In the genomic region with DNA sequence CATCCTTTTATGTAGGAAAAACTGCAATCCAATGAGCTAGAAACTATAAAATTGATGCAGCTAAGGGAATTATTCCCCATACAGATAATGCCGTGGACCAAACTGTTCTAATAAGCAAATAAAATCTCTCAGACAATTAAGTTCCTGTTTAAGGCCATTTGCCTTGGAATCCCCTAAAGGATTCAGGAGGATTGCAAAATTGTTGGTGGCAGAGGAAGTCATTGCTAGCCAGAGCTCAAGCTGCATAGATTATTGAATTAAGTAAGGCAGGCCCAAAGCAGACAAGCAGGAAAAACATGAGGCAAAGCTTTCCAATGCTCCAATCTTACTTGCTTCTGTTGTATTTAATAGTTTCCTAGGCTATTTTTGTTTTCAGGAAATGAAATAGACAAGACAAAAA, we compare ENCODE assay signal across 27 mouse cellular contexts.
A peak's percentile ranks its signal among the peaks of the same experiment; 100 is the strongest.
DNase-seq lines count a peak whose midpoint lies in the region; ATAC-seq and TF ChIP-seq lines count a peak whose summit lies in the region.
"Had no signal": no experiment of that assay in that cellular context is flagged by ENCODE, and none has a peak within 500 bp of the region (broad histone marks: within the 10 kb centered on the region; RNA-seq: fewer than 3 reads in every experiment).

No protein-coding gene starts in this region.

- 76% methylated on average over 1 of the region's 1 CpGs for WGBS in heart, embryonic 11.5 days (ENCODE audit: insufficient replicate concordance)
- WGBS in forebrain, embryonic 11.5 days: 76% methylated on average over 1 of the region's 1 CpGs

- no peak overlapping the region for H3K4me2 ChIP-seq in heart, embryonic 11.5 days
- no peak overlapping the region for H3K4me2 ChIP-seq in forebrain, embryonic 11.5 days (ENCODE audit: low read depth, low read length, severe bottlenecking)
- H3K4me2 ChIP-seq: embryonic facial prominence, embryonic 12.5 days; embryonic facial prominence, embryonic 15.5 days; forebrain, embryonic 13.5 days; heart, embryonic 13.5 days had no signal

- H3K9ac ChIP-seq in heart, embryonic 11.5 days (ENCODE audit: low read depth, low read length): no peak overlapping the region
- H3K9ac ChIP-seq in forebrain, embryonic 11.5 days (ENCODE audit: low read length): no peak overlapping the region
- H3K9ac ChIP-seq: embryonic facial prominence, embryonic 12.5 days; embryonic facial prominence, embryonic 15.5 days; forebrain, embryonic 13.5 days; heart, embryonic 13.5 days had no signal

- intact Hi-C loops in heart, postnatal 10 days (cut with DNase I): no loop called here

- no peaks in the 10 kb centered on the region for H3K9me3 ChIP-seq in heart, embryonic 11.5 days (replicated peaks; ENCODE audit: control insufficient read depth, low read length)
- no peaks in the 10 kb centered on the region for H3K9me3 ChIP-seq in forebrain, embryonic 11.5 days (ENCODE audit: control insufficient read depth, low read length)
- H3K9me3 ChIP-seq: embryonic facial prominence, embryonic 12.5 days; embryonic facial prominence, embryonic 15.5 days; forebrain, embryonic 13.5 days; G1E; heart, embryonic 13.5 days had no signal

- H3K27ac ChIP-seq in heart, embryonic 11.5 days (ENCODE audit: low read depth, low read length): no peak overlapping the region
- 0 out of 2 replicates have a peak overlapping the region, but pooled peaks have one; percentile 32 for H3K27ac ChIP-seq in layer of hippocampus, adult 2 months
- H3K27ac ChIP-seq in forebrain, embryonic 11.5 days (ENCODE audit: low read depth, low read length): no peak overlapping the region
- H3K27ac ChIP-seq: embryonic facial prominence, embryonic 12.5 days; embryonic facial prominence, embryonic 15.5 days; forebrain, embryonic 13.5 days; heart, embryonic 13.5 days; hindbrain, postnatal 0 days had no signal

- H3K36me3 ChIP-seq in heart, embryonic 11.5 days (ENCODE audit: control insufficient read depth, insufficient read depth, low read length): no peaks in the 10 kb centered on the region
- no peaks in the 10 kb centered on the region for H3K36me3 ChIP-seq in forebrain, embryonic 11.5 days (ENCODE audit: control insufficient read depth, insufficient read depth, low read length)
- H3K36me3 ChIP-seq: embryonic facial prominence, embryonic 12.5 days; embryonic facial prominence, embryonic 15.5 days; G1E; heart, embryonic 13.5 days had no signal

- DNase-seq in heart, adult 11 months: peak; percentile 91
- DNase-seq in heart, adult 9 months (ENCODE audit: low spot score in 2 of 2): peak; percentile 16 to 28
- DNase-seq in heart, postnatal 10 days: no peak
- no peak for DNase-seq in layer of hippocampus, adult 2 months (ENCODE audit: low spot score in 2 of 2)
- DNase-seq in layer of hippocampus, postnatal 36 days: no peak
- DNase-seq in 416B (ENCODE audit: low read depth): peak; percentile 15
- DNase-seq in forebrain, embryonic 11.5 days (ENCODE audit: low spot score): no peak
- DNase-seq: B cell, adult 2 months; cerebellum, adult 11 months; cerebellum, adult 2 months; cerebellum, adult 9-11 months; cerebellum, postnatal 25 days; gastrocnemius, postnatal 10 days; gastrocnemius, postnatal 36 days; heart, postnatal 36 days; kidney, adult 18-20 months had no signal

- no peak for ATAC-seq in heart, embryonic 11.5 days (replicated peaks; ENCODE audit: insufficient number of reproducible peaks, low FRiP score, low TSS enrichment)
- ATAC-seq in forebrain, embryonic 11.5 days (replicated peaks; ENCODE audit: low FRiP score): no peak
- ATAC-seq: forebrain, embryonic 13.5 days; forebrain, embryonic 16.5 days; hindbrain, postnatal 0 days; inflammation-experienced regulatory T-cells, adult 6 months; intestine, embryonic 16.5 days had no signal

- TF ChIP-seq CTCF in layer of hippocampus, adult 2 months (conservative IDR thresholded peaks at IDR 0.05): no peak

- H3K4me1 ChIP-seq in heart, embryonic 11.5 days (ENCODE audit: control insufficient read depth, insufficient read depth, low read length): no peaks in the 10 kb centered on the region
- no peaks in the 10 kb centered on the region for H3K4me1 ChIP-seq in forebrain, embryonic 11.5 days (replicated peaks; ENCODE audit: control insufficient read depth, insufficient read depth, low read length)
- H3K4me1 ChIP-seq: embryonic facial prominence, embryonic 12.5 days; embryonic facial prominence, embryonic 15.5 days; forebrain, embryonic 13.5 days had no signal

- no peak overlapping the region for H3K4me3 ChIP-seq in heart, embryonic 11.5 days (ENCODE audit: low read depth, low read length)
- H3K4me3 ChIP-seq in layer of hippocampus, adult 2 months: no peak overlapping the region
- H3K4me3 ChIP-seq in forebrain, embryonic 11.5 days (ENCODE audit: low read depth, low read length): no peak overlapping the region
- H3K4me3 ChIP-seq: embryonic facial prominence, embryonic 12.5 days; embryonic facial prominence, embryonic 15.5 days; forebrain, embryonic 13.5 days; heart, embryonic 13.5 days had no signal

- no peaks in the 10 kb centered on the region for H3K27me3 ChIP-seq in heart, embryonic 11.5 days (ENCODE audit: control insufficient read depth, insufficient read depth, low read length)
- peaks cover 2% of the 10 kb centered on the region; the same call in 1 of the 2 replicates for H3K27me3 ChIP-seq in forebrain, embryonic 11.5 days (ENCODE audit: control insufficient read depth, insufficient read depth, low read length)
- H3K27me3 ChIP-seq: CH12.LX; embryonic facial prominence, embryonic 12.5 days; embryonic facial prominence, embryonic 15.5 days had no signal

Comparison
In these comparisons a context has a peak if more than half of its experiments do, and no peak if none do; other contexts are left out.
1. DNase-seq: peak in heart, adult 11 months (single experiment), heart, adult 9 months (2 of 2) and 416B (single experiment); none in heart, postnatal 10 days (0 of 2), layer of hippocampus, adult 2 months (0 of 2), layer of hippocampus, postnatal 36 days (0 of 2) and forebrain, embryonic 11.5 days (single experiment).